Mouse (Mus musculus) embryonic stem cell, embryonic (primary cell): ENCODE results near the gene Lysmd3.
"Not testable (repeated sequence)": the region's sequence is repeated elsewhere in the genome, so short reads cannot be mapped to it uniquely, and the experiment has no call there.

ENCODE experiments used
- CTCF ChIA-PET, 4 experiments: fragments of 300-600 bp in 2 of 4; fragments of 350-600 bp in 2 of 4; sonication (Branson Sonifier 250); formaldehyde crosslinking; loops; one replicate each; lab custom pipeline; 2022; ENCODE audit warnings: inconsistent platforms in 2 of 4; lab: Charles Lee
- POLR2A ChIA-PET, 4 experiments: fragments of 300-600 bp in 2 of 4; fragments of 350-600 bp in 2 of 4; sonication (Branson Sonifier 250); formaldehyde crosslinking; loops; one replicate each; lab custom pipeline; 2022; ENCODE audit warnings: antibody characterized with exemption in 4 of 4, inconsistent platforms in 1 of 4; lab: Charles Lee

The Lysmd3 gene

GRCm38 (mm10) chr13:81657351-81658052 is at the start of gene Lysmd3:
Lysmd3 (plus strand) TSS chr13:81657663.
- POLR2A ChIA-PET: interaction anchor here in 3 of 4 experiments (0.6 to 2.7 kb wide), 23 partner anchors 12 to 774 kb away, joined by 3 to 30 read pairs (median 6); partner anchors contain the start of genes Mblac2 (in 3 of the 3), Polr3g (in 3 of the 3), Arrdc3 (in 2 of the 3) and Adgrv1 (in 1 of the 3)
- CTCF ChIA-PET: interaction anchor here in 2 of 4 experiments (0.9 to 1.9 kb wide), 2 partner anchors 15 kb away, joined by 6 read pairs; no protein-coding TSS in a partner anchor

- CTCF ChIA-PET: interaction anchor here in 3 of 4 experiments (0.7 to 1.3 kb wide), 4 partner anchors 12 to 150 kb away, joined by 3 to 5 read pairs (median 4); no protein-coding TSS in a partner anchor
- POLR2A ChIA-PET: interaction anchor here in 1 of 4 experiments (0.7 to 0.9 kb wide), 2 partner anchors 13 to 100 kb away, joined by 3 read pairs; partner anchors contain the start of genes Mblac2 and Polr3g
These were observed 47.1 kb upstream of the Lysmd3 start for GRCm38 (mm10) chr13:81610349-81610748.

GRCm38 (mm10) chr13:81627861-81628260 is 29.6 kb upstream of the Lysmd3 start:
- CTCF ChIA-PET: interaction anchor here in 1 of 4 experiments (1.2 kb wide), 1 partner anchor 14 kb away, joined by 5 read pairs; no protein-coding TSS in a partner anchor
- POLR2A ChIA-PET: interaction anchor here in 2 of 4 experiments (0.6 to 0.7 kb wide), 2 partner anchors 14 to 45 kb away, joined by 6 to 7 read pairs; no protein-coding TSS in a partner anchor

- ChIA-PET CTCF (interaction anchor here in 1 of 4 experiments (1.2 kb wide), 1 partner anchor 13 kb away, joined by 5 read pairs; no protein-coding TSS in a partner anchor), POLR2A (interaction anchor here in 1 of 4 experiments (0.6 kb wide), 1 partner anchor 44 kb away, joined by 7 read pairs; no protein-coding TSS in a partner anchor)
These were observed 28.8 kb upstream of the Lysmd3 start for GRCm38 (mm10) chr13:81628631-81629190.

- ChIA-PET POLR2A (no interaction called here), CTCF (interaction anchor here in 1 of 4 experiments (0.6 to 0.9 kb wide), 2 partner anchors 12 to 747 kb away, joined by 4 read pairs; no protein-coding TSS in a partner anchor)
These were observed 28.1 kb upstream of the Lysmd3 start for GRCm38 (mm10) chr13:81629395-81629794.

GRCm38 (mm10) chr13:81630566-81630965 is 26.9 kb upstream of the Lysmd3 start:
- ChIA-PET CTCF (no interaction called here), POLR2A (interaction anchor here in 1 of 4 experiments (0.5 kb wide), 1 partner anchor 79 kb away, joined by 3 read pairs; no protein-coding TSS in a partner anchor)

GRCm38 (mm10) chr13:81632720-81633415 is 24.6 kb upstream of the Lysmd3 start, which contains the start of gene Adgrv1:
Adgrv1 (minus strand) TSS chr13:81633154.
- ChIA-PET POLR2A (interaction anchor here in 3 of 4 experiments (0.9 to 1.5 kb wide), 7 partner anchors 9 to 751 kb away, joined by 3 to 6 read pairs (median 5); partner anchors contain the start of genes Mblac2 (in 3 of the 3), Polr3g (in 3 of the 3) and Lysmd3 (in 1 of the 3)), CTCF (interaction anchor here in 2 of 4 experiments (0.9 to 1.1 kb wide), 2 partner anchors 9 kb away, joined by 8 read pairs; no protein-coding TSS in a partner anchor)

GRCm38 (mm10) chr13:81639624-81640023 is 17.8 kb upstream of the Lysmd3 start:
- POLR2A ChIA-PET: interaction anchor here in 1 of 4 experiments (2.8 kb wide), 1 partner anchor 17 kb away, joined by 14 read pairs; the partner anchor contains the start of gene Lysmd3
- CTCF ChIA-PET: no interaction called here

- POLR2A ChIA-PET: interaction anchor here (0.6 to 2.8 kb wide), 8 partner anchors 15 to 1309 kb away, joined by 3 to 14 read pairs (median 4); partner anchors contain the start of genes Lysmd3 (in 1 of the 4), Mblac2 (in 1 of the 4) and Polr3g (in 1 of the 4)
- CTCF ChIA-PET: interaction anchor here in 2 of 4 experiments (1.1 to 2.8 kb wide), 5 partner anchors 11 to 43 kb away, joined by 5 to 11 read pairs (median 5); no protein-coding TSS in a partner anchor
These were observed 16.6 kb upstream of the Lysmd3 start for GRCm38 (mm10) chr13:81640881-81641280.

- ChIA-PET CTCF (interaction anchor here (0.5 to 2.8 kb wide), 25 partner anchors 8 to 264 kb away, joined by 3 to 11 read pairs (median 4); partner anchors contain the start of genes Adgrv1 (in 2 of the 4), Lysmd3 (in 1 of the 4), Mblac2 (in 1 of the 4) and Polr3g (in 1 of the 4)), POLR2A (interaction anchor here (0.6 to 2.8 kb wide), 13 partner anchors 8 to 1308 kb away, joined by 3 to 14 read pairs (median 4); partner anchors contain the start of genes Adgrv1 (in 1 of the 4), Lysmd3 (in 1 of the 4), Mblac2 (in 1 of the 4) and Polr3g (in 1 of the 4))
These were observed 16.0 kb upstream of the Lysmd3 start for GRCm38 (mm10) chr13:81641289-81642045.

- POLR2A ChIA-PET: interaction anchor here in 3 of 4 experiments (1.1 to 2.4 kb wide), 8 partner anchors 9 to 117 kb away, joined by 3 to 10 read pairs (median 4); partner anchors contain the start of genes Adgrv1 (in 2 of the 3), Lysmd3 (in 1 of the 3), Mblac2 (in 1 of the 3) and Polr3g (in 1 of the 3)
- CTCF ChIA-PET: interaction anchor here in 2 of 4 experiments (1.1 to 2.8 kb wide), 8 partner anchors 9 to 203 kb away, joined by 3 to 11 read pairs (median 6); partner anchors contain the start of genes Adgrv1 (in 1 of the 2) and Lysmd3 (in 1 of the 2)
These were observed 14.8 kb upstream of the Lysmd3 start for GRCm38 (mm10) chr13:81642491-81643149.

- CTCF ChIA-PET: interaction anchor here in 2 of 4 experiments (0.7 to 1.3 kb wide), 2 partner anchors 21 to 205 kb away, joined by 3 read pairs; no protein-coding TSS in a partner anchor
- POLR2A ChIA-PET: interaction anchor here in 3 of 4 experiments (0.7 to 2.4 kb wide), 6 partner anchors 9 to 116 kb away, joined by 3 to 10 read pairs (median 4); partner anchors contain the start of genes Adgrv1 (in 1 of the 3) and Lysmd3 (in 1 of the 3)
These were observed 13.4 kb upstream of the Lysmd3 start for GRCm38 (mm10) chr13:81644047-81644565.

GRCm38 (mm10) chr13:81646348-81646747 is 11.1 kb upstream of the Lysmd3 start:
- CTCF ChIA-PET: interaction anchor here in 1 of 4 experiments (0.6 kb wide), 1 partner anchor 120 kb away, joined by 3 read pairs; no protein-coding TSS in a partner anchor
- POLR2A ChIA-PET: no interaction called here

- CTCF ChIA-PET, POLR2A ChIA-PET: not testable (repeated sequence)
These were observed 7.1 kb upstream of the Lysmd3 start for GRCm38 (mm10) chr13:81650382-81650781.
